Mouse (Mus musculus): ENCODE results near the gene Tgfbi. TPM values are rescaled to one million over a fixed set of nuclear protein-coding genes. Genes with fewer than 3 reads are reported as not detected.

The Tgfbi gene
- 100 to 1,000 TPM; 753 to 887 TPM for total RNA-seq (2023)

GRCm38 (mm10) chr13:56609103-56609856, at the start of gene Tgfbi:
Gene Tgfbi (plus strand): TSS chr13:56609523.

Other genes starting within 250 kb of the Tgfbi start
- not detected for gene Gm3045, start 182.9 kb upstream of the Tgfbi start, total RNA-seq (2023)
- gene Slc25a48, start 171.2 kb upstream of the Tgfbi start, total RNA-seq (2023), result not detected
- not detected for gene Il9, start 127.3 kb upstream of the Tgfbi start, total RNA-seq (2023)
- gene Fbxl21, start 87.1 kb upstream of the Tgfbi start, total RNA-seq (2023), result 1 to 10 TPM in 1 of 2 experiments, under 1 TPM in 1; 0.39 to 1.3 TPM
- not detected for gene Lect2, start 61.0 kb upstream of the Tgfbi start, total RNA-seq (2023)
- gene Smad5, start 93.5 kb downstream of the Tgfbi start, total RNA-seq (2023), result 10 to 100 TPM; 21.5 to 24.9 TPM
- not detected for gene Gm45623, start 144.3 kb downstream of the Tgfbi start, total RNA-seq (2023)